Mouse (Mus musculus): ENCODE measurements around the gene Nt5c3b. TPM values are rescaled to one million over a fixed set of nuclear protein-coding genes. Genes with fewer than 3 reads are reported as not detected.

The Nt5c3b gene
- total and polyA plus RNA-seq, 3 experiments, result 54.2 to 63.5 (median 54.4) TPM

DNA sequence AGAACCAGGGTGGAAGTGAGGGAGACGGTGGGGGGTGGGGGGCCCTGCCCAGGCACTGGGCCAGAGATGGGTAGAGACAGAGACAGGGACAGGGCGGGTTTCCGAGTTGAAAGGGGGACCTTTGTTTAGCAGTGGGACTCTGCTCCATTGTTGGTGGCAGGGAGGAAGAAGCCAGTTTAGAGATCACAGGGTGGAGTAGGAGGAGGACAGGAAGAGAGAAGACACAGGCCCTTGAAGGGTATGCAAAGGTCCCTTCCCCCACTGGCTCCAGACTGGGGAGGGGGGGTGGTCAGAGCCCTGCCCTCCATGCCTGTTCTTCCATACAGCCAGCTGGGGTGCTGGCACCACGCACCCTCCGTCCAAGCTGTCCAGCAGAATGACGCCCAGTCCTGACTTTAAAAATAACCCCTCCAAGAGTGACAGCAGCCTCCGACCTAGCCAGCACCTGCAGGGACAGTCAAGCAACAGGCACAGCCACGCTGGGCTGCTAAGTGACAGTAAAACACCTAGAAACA lies 51.6 kb downstream of the Nt5c3b start:
- Histone ChIP-seq H3K27me3 (replicated peaks) (peaks cover 78% of the 10 kb centered on the region), H3K27ac (ENCODE audit: insufficient read depth, low read depth) (no peak overlapping the region), H3K9me3 (replicated peaks; ENCODE audit: low read length) (no peaks in the 10 kb centered on the region), H3K4me1 (ENCODE audit: control insufficient read depth in 1 of 2, insufficient read depth in 2 of 2) (peaks cover 18 to 40% of the 10 kb centered on the region in 2 experiments), H3K4me3 (replicated peaks in 1 of 3; ENCODE audit: low read depth in 2 of 3, low read length in 2 of 3, poor library complexity in 1 of 3) (no peak overlapping the region), H3K4me2 (ENCODE audit: insufficient read depth, low read depth, poor library complexity, severe bottlenecking) (no peak overlapping the region), H3K9ac (ENCODE audit: insufficient read depth, low read depth) (no peak overlapping the region), H3K79me2 (replicated peaks; ENCODE audit: control insufficient read depth, extremely low read depth, insufficient read depth, poor library complexity, severe bottlenecking) (no peaks in the 10 kb centered on the region), H3K36me3 (replicated peaks in 1 of 2; ENCODE audit: control insufficient read depth in 1 of 2, insufficient read depth in 1 of 2, low read length in 1 of 2) (no peaks in the 10 kb centered on the region)
- TF ChIP-seq MAX (IDR thresholded peaks at IDR 0.05; ENCODE audit: low read length) (no peak), ZC3H11A (IDR thresholded peaks at IDR 0.05; ENCODE audit: low read depth, low read length) (no peak), SIN3A (IDR thresholded peaks at IDR 0.05; ENCODE audit: low read length) (no peak), USF1 (IDR thresholded peaks at IDR 0.05; ENCODE audit: low read depth, low read length) (no peak), CTCF (conservative IDR thresholded peaks at IDR 0.05 in 1 of 2, IDR thresholded peaks at IDR 0.05 in 1 of 2; ENCODE audit: low read depth in 2 of 2, low read length in 2 of 2) (no peak), ZKSCAN1 (IDR thresholded peaks at IDR 0.05; ENCODE audit: borderline replicate concordance, low read depth, low read length) (no peak)
- no peak for DNase-seq (ENCODE audit: extremely low read depth)
- in situ Hi-C loops (cut with MboI; ENCODE audit: low pct_ligation_motif_present, low pct_unique_long_range_greater_than_20kb, low sequenced_read_pairs) (no loop called here), dilution Hi-C loops (cut with MboI; ENCODE audit: extremely low pct_ligation_motif_present, extremely low pct_unique_long_range_greater_than_20kb, low sequenced_read_pairs) (no loop called here)

DNA sequence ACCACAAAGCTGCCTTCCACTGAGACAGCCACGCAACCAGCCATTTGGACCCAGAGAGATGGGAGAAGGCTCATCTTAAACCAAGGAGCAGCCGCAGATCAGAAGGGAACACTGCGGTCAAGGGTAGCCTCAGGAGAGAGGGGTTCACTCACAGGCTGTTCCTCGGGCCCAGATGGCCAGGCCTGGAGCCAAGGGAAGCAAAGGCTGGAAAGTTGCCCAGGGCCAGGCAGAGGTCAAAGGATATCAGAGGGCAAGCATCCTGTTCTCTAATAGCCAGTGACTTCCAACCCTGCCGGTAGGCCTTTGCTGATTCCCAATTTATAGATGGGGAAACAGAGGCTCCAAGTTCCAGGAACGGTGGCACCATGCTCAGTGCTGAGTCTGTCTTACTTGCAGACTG lies 53.0 kb downstream of the Nt5c3b start:
- Histone ChIP-seq H3K4me1 (ENCODE audit: control insufficient read depth in 1 of 2, insufficient read depth in 2 of 2) (peaks cover 19 to 44% of the 10 kb centered on the region in 2 experiments), H3K79me2 (replicated peaks; ENCODE audit: control insufficient read depth, extremely low read depth, insufficient read depth, poor library complexity, severe bottlenecking) (no peaks in the 10 kb centered on the region), H3K4me2 (ENCODE audit: insufficient read depth, low read depth, poor library complexity, severe bottlenecking) (no peak overlapping the region), H3K27ac (ENCODE audit: insufficient read depth, low read depth) (no peak overlapping the region), H3K4me3 (replicated peaks in 1 of 3; ENCODE audit: low read depth in 2 of 3, low read length in 2 of 3, poor library complexity in 1 of 3) (no peak overlapping the region), H3K9me3 (replicated peaks; ENCODE audit: low read length) (no peaks in the 10 kb centered on the region), H3K27me3 (replicated peaks) (peaks cover 65% of the 10 kb centered on the region), H3K36me3 (replicated peaks in 1 of 2; ENCODE audit: control insufficient read depth in 1 of 2, insufficient read depth in 1 of 2, low read length in 1 of 2) (no peaks in the 10 kb centered on the region), H3K9ac (ENCODE audit: insufficient read depth, low read depth) (no peak overlapping the region)
- no peak for DNase-seq (ENCODE audit: extremely low read depth)
- TF ChIP-seq RAD21 (IDR thresholded peaks at IDR 0.05; ENCODE audit: low read depth, low read length) (no peak), USF2 (conservative IDR thresholded peaks at IDR 0.05; ENCODE audit: low read depth, low read length) (no peak), NRF1 (IDR thresholded peaks at IDR 0.05; ENCODE audit: low read depth, low read length) (no peak), TCF12 (IDR thresholded peaks at IDR 0.05; ENCODE audit: low read depth, low read length) (no peak), MYC (IDR thresholded peaks at IDR 0.05; ENCODE audit: low read depth, low read length) (no peak), MAX (IDR thresholded peaks at IDR 0.05; ENCODE audit: low read length) (no peak), CHD2 (IDR thresholded peaks at IDR 0.05; ENCODE audit: low read length) (no peak), NELFE (IDR thresholded peaks at IDR 0.05; ENCODE audit: low read depth, low read length) (no peak), MXI1 (IDR thresholded peaks at IDR 0.05; ENCODE audit: low read depth, low read length) (no peak), MAFK (IDR thresholded peaks at IDR 0.05; ENCODE audit: insufficient replicate concordance, low read length) (no peak), HCFC1 (IDR thresholded peaks at IDR 0.05; ENCODE audit: low read depth, low read length) (no peak), GABPA (IDR thresholded peaks at IDR 0.05; ENCODE audit: insufficient replicate concordance, low read depth, low read length) (no peak), POLR2AphosphoS2 (IDR thresholded peaks at IDR 0.05; ENCODE audit: low read depth, low read length) (no peak)
- in situ Hi-C loops (cut with MboI; ENCODE audit: low pct_ligation_motif_present, low pct_unique_long_range_greater_than_20kb, low sequenced_read_pairs) (no loop called here), dilution Hi-C loops (cut with MboI; ENCODE audit: extremely low pct_ligation_motif_present, extremely low pct_unique_long_range_greater_than_20kb, low sequenced_read_pairs) (no loop called here)
